Mouse (Mus musculus): ENCODE results near the gene Cnot10.
A peak's percentile ranks its signal among the peaks of the same experiment; 100 is the strongest.

Gene Cnot10

GRCm38 (mm10) chr9:114544754-114545393 lies 95.1 kb downstream of the Cnot10 start:
- peak; percentile 72 to 73 for DNase-seq

- peak; percentile 69 to 75 for DNase-seq
Observed at GRCm38 (mm10) chr9:114543882-114544753, 95.9 kb downstream of the Cnot10 start.

GRCm38 (mm10) chr9:114541279-114541741 lies 98.7 kb downstream of the Cnot10 start:
- DNase-seq, result no peak

- peak; percentile 52 to 62 for DNase-seq
Observed at GRCm38 (mm10) chr9:114538996-114539563, 100.9 kb downstream of the Cnot10 start.

- DNase-seq, result no peak
Observed at GRCm38 (mm10) chr9:114536628-114537027, 103.4 kb downstream of the Cnot10 start.
